Mouse (Mus musculus) cerebellum, adult 11 months (tissue): ENCODE data around the gene Ildr2.

Source experiments
- DNase-seq: peaks from one replicate; pipeline ENCODE4 v3.0.0; 2022

Ildr2 gene

GRCm38 (mm10) chr1:166344300-166345077 lies 90.5 kb downstream of the Ildr2 start:
- no peak for DNase-seq

GRCm38 (mm10) chr1:166345602-166346001 lies 91.7 kb downstream of the Ildr2 start:
- no peak for DNase-seq

DNA sequence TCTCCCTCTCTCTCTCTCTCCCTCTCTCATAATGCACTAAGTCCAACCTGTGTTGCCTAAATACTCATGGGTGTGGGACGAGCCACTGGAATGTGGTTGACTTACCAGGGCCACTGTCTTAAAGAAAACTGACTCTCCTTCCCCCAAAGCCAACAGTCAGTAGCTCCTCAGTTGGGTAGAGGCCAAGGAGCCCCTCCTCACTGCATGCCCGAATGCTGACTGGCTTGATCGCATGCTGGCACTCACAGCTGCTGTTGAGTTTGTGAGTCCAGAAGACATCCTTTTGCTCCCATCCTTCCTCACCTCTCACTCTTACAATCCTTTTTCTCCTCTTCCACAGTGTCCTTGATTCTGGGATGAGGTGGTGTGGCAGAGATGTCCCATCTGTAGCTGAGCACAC lies 93.0 kb downstream of the Ildr2 start:
- no peak for DNase-seq

DNA sequence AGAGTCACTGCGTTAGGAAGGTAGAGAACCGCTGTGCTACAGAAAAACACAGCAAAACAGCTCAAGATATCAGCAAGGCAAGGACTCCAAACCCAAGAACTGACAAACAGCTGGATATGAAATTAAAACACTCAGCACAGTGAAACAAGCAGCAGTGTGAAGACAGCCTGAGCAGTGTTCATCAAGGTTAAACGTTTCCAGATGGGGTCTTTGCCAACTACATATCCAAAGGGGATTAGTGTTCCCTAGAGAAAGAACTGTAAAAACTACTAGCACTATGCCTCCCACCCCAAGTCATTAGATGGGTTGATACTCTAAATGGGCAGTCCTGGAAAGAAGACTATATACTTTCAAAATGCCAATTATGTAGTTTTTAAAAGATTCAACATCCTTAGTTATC lies 95.4 kb downstream of the Ildr2 start:
- no peak for DNase-seq

DNA sequence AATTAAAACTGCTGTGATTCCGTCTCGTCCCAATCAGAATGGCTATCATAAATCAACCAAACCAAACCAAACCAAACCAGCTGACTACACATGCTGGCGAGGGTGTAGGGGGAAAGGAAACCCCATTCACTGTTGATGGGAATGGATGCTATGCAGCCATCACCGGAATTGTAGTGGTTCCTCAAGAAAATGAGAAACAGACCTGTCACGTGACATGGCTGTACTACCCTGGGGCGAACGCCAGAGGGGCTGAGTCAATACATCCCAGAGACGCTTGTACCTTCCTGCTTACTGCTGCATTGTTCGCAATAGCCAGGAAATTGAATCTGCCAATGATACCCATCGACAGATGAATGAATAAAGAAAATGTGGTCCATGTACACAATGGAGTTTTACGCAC lies 95.8 kb downstream of the Ildr2 start:
- no peak for DNase-seq

GRCm38 (mm10) chr1:166360157-166360855 lies 106.4 kb downstream of the Ildr2 start:
- DNase-seq, result peak; percentile 87

- DNase-seq, result no peak
Observed at GRCm38 (mm10) chr1:166360896-166361295, 107.0 kb downstream of the Ildr2 start.

DNA sequence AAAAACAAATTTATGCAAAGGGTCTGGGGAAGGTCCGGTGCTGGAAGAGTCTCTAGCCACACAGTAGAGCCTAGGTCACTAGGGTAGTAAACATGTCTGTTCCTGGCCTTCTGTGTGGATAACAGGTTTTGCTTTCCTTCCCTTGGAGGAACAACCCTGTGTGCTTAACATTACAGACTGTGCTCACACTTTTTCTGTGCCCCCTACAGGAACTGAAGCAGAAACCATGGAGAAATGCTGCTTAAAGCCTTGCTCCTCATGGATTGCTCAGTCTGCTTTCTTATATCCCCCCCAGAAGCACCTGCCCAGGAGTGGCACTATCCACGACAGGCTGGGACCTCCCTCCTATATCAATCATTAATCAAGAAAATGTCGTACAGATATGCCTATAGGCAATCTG lies 107.9 kb downstream of the Ildr2 start:
- DNase-seq, result no peak

DNA sequence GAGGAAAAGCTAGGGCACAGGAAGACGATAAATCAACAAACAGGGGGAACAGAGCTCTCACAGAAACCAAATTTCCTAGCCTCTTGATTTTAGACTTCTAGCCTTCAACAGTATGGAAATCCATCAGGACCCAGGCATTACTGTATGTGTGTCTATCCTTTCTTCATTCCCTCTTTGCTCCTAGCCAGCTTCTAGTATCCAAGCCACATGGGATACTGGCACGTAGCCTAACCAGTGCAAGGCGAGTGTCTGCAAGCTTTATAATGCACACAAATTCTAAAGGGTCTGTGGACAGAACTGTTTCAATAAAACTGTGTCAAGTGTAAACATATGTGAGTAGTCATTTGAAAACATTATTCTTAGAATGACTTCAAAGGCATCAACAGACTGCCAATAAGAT lies 108.7 kb downstream of the Ildr2 start:
- DNase-seq, result no peak

DNA sequence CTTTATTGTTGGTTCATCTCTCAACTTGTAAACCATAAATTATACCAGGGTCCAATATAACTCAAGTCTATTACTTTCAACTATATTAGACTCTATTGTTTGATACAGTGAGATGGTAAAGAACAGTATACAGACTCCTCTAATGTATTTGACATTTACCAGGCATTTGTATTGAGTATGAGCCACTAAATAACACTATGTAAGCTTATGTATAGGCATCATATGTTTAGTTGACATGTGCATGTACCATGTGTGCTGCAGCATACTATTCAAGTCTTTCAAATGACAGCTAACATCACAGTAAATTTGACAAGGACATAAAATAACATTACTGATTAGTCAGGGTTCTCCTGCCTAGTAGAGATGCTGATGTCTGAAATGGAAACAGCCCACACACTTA lies 109.2 kb downstream of the Ildr2 start:
- DNase-seq, result no peak
